Mouse (Mus musculus): ENCODE measurements around the gene Qpctl. TPM values are rescaled to one million over a fixed set of nuclear protein-coding genes. Genes with fewer than 3 reads are reported as not detected.

Gene Qpctl
- polyA plus RNA-seq (2014; fragmentation: Nextera tagmentation; extraction: Ambion mirVana), result 6.4 and 7.6 TPM in 2 replicates

DNA sequence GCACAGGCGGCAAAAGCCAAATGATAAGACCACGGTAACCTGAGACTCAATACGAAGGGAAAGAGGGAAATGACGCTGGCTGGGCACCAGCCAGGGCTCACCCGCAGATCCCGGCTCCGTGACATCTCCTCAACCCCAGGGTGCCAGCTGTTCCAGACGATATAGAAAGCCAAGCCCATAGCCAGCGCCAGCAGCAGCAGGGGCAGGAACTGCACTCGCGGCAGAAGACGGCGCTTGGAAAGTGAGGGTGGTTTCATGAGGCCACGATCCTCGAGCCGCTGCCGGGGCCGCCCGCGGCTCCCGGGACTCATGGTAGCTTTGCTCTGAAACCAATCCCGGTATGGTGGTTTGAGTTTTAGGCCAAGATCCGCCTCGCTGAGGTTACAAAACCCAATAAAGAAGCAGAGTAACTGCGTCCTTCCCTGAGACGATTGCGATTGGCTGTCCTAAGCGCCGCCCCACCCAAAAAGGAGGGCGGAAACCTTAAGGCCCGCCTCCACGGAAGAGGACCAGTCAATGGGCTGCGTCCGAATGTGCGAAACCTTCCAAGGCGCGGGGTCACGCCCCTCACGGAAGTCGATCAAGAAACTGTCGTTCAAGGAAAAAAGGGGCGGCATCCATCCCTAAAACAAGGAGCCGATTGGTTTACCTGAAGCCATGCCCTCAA, at the start of gene Qpctl:
Gene Qpctl, minus strand, starts transcription at position 417 of the 667 bp plus-strand sequence.
- H3K27me3 ChIP-seq (ENCODE audit: control insufficient read depth, insufficient read depth, low read length), result no peaks in the 10 kb centered on the region
- H3K4me3 ChIP-seq (ENCODE audit: low read depth, low read length), result peak within 1 kb of the TSS; percentile 70
- no peaks in the 10 kb centered on the region for H3K9me3 ChIP-seq (replicated peaks; ENCODE audit: control insufficient read depth, low read length)
- H3K4me2 ChIP-seq, result peak within 1 kb of the TSS; percentile 79
- peak; percentile 96 for ATAC-seq (replicated peaks; ENCODE audit: insufficient number of reproducible peaks, low FRiP score, low TSS enrichment)
- WGBS (ENCODE audit: insufficient replicate concordance), result under 1% methylated on average over 43 of the region's 43 CpGs
- H3K4me1 ChIP-seq (ENCODE audit: control insufficient read depth, insufficient read depth, low read length), result peaks cover 14% of the 10 kb centered on the region
- H3K36me3 ChIP-seq (ENCODE audit: control insufficient read depth, insufficient read depth, low read length), result peaks cover 20% of the 10 kb centered on the region
- H3K27ac ChIP-seq (ENCODE audit: low read depth, low read length), result peak within 1 kb of the TSS; percentile 81
- H3K9ac ChIP-seq (ENCODE audit: low read depth, low read length), result peak within 1 kb of the TSS; percentile 81

DNA sequence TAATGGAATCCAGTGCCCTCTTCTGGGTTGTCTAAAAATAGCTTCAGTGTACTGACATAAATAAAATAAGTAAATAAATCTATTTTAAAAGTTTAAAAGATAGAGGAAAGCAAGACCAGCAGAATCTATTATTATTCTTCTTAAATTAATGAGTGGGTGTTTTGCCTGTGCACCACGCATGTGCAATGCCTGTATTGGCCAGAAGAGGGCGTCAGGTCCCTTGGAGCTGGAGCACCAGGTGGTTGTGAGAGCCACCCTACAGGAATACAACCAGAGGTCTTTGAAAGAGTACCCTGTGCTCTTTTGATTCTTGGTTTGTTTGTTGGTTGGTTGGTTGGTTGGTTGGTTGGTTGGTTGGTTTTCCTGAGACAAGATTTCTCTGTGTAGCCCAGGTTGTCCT, 48.9 kb upstream of the Qpctl start:
- no peak for ATAC-seq (replicated peaks; ENCODE audit: insufficient number of reproducible peaks, low FRiP score, low TSS enrichment)
- Histone ChIP-seq H3K36me3 (ENCODE audit: control insufficient read depth, insufficient read depth, low read length) (peaks cover 18% of the 10 kb centered on the region), H3K27ac (ENCODE audit: low read depth, low read length) (no peak overlapping the region), H3K9me3 (replicated peaks; ENCODE audit: control insufficient read depth, low read length) (peaks cover 4% of the 10 kb centered on the region; the same call in 1 of the 2 replicates), H3K9ac (ENCODE audit: low read depth, low read length) (no peak overlapping the region), H3K4me3 (ENCODE audit: low read depth, low read length) (no peak overlapping the region), H3K4me1 (ENCODE audit: control insufficient read depth, insufficient read depth, low read length) (no peaks in the 10 kb centered on the region), H3K27me3 (ENCODE audit: control insufficient read depth, insufficient read depth, low read length) (no peaks in the 10 kb centered on the region), H3K4me2 (no peak overlapping the region)
- WGBS (ENCODE audit: insufficient replicate concordance), result 23% methylated on average over 2 of the region's 2 CpGs

DNA sequence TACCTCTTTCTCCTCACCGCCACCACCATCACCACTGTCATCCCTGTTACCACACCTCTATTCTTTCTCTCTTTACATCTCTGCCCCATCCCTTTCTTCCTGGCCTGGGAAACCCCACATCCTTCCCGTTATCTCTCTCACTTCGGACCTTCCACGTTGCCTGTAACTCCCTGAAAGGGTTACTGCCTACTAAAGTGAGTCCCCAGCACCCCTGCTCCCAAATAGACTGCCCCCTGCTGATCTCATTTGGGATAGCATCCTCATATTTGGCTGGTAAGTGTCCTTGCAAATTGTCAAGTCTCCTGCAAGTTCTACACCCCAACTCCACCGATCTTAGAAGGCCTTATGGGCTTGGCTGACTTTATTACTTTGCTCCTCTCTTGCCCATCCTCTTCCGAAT, 47.6 kb upstream of the Qpctl start:
- Histone ChIP-seq H3K36me3 (ENCODE audit: control insufficient read depth, insufficient read depth, low read length) (peaks cover 22% of the 10 kb centered on the region), H3K4me3 (ENCODE audit: low read depth, low read length) (no peak overlapping the region), H3K4me2 (no peak overlapping the region), H3K27ac (ENCODE audit: low read depth, low read length) (no peak overlapping the region), H3K27me3 (ENCODE audit: control insufficient read depth, insufficient read depth, low read length) (no peaks in the 10 kb centered on the region), H3K9ac (ENCODE audit: low read depth, low read length) (no peak overlapping the region), H3K9me3 (replicated peaks; ENCODE audit: control insufficient read depth, low read length) (peaks cover 4% of the 10 kb centered on the region; the same call in 1 of the 2 replicates), H3K4me1 (ENCODE audit: control insufficient read depth, insufficient read depth, low read length) (no peaks in the 10 kb centered on the region)
- 55% methylated on average over 6 of the region's 6 CpGs for WGBS (ENCODE audit: insufficient replicate concordance)
- no peak for ATAC-seq (replicated peaks; ENCODE audit: insufficient number of reproducible peaks, low FRiP score, low TSS enrichment)

DNA sequence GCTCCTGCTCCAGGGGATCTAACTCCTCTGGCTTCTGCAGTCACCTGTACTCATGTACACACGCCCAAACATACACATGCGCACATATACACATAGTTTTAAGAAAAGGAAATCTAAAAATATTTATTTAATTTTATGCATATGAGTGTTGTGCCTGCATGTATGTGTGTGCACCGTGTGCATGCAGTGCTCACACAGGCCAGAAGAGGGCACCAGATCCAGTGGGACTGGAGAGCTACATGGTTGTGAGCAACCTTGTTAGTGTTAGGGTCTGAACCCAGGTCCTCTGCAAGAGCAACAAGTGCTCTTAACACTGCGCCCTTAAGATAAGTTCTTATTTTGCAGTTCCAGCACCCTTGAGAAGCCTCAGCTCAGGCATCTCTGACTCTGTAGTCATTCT, 45.6 kb upstream of the Qpctl start:
- H3K27me3 ChIP-seq (ENCODE audit: control insufficient read depth, insufficient read depth, low read length), result no peaks in the 10 kb centered on the region
- ATAC-seq (replicated peaks; ENCODE audit: insufficient number of reproducible peaks, low FRiP score, low TSS enrichment), result no peak
- H3K9ac ChIP-seq (ENCODE audit: low read depth, low read length), result no peak overlapping the region
- peaks cover 4% of the 10 kb centered on the region; the same call in 1 of the 2 replicates for H3K9me3 ChIP-seq (replicated peaks; ENCODE audit: control insufficient read depth, low read length)
- no peaks in the 10 kb centered on the region; the same call in 1 of the 2 replicates for H3K4me1 ChIP-seq (ENCODE audit: control insufficient read depth, insufficient read depth, low read length)
- no peak overlapping the region for H3K27ac ChIP-seq (ENCODE audit: low read depth, low read length)
- H3K4me2 ChIP-seq, result no peak overlapping the region
- no peak overlapping the region for H3K4me3 ChIP-seq (ENCODE audit: low read depth, low read length)
- WGBS (ENCODE audit: insufficient replicate concordance), result 95% methylated on average over 4 of the region's 4 CpGs
- peaks cover 27% of the 10 kb centered on the region for H3K36me3 ChIP-seq (ENCODE audit: control insufficient read depth, insufficient read depth, low read length)

DNA sequence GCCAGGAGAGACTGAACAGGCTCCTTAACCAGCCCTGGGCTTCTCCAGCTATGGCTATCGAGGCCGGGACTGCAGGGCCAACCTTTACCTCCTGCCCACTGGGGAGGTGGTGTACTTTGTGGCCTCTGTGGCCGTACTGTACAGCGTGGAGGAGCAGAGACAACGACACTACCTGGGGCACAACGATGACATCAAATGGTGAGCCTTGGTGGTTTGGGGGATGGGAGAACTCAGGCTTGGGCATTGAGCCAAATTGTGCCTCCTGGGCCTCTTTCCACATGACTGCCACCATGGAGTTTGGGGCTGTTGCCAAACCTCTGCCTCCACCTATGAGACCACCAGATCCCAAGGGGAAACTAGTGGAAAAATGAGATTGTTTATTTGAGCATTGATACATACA, 35.7 kb upstream of the Qpctl start:
- Histone ChIP-seq H3K36me3 (ENCODE audit: control insufficient read depth, insufficient read depth, low read length) (peaks cover 3% of the 10 kb centered on the region), H3K4me1 (ENCODE audit: control insufficient read depth, insufficient read depth, low read length) (peaks cover 18% of the 10 kb centered on the region), H3K9ac (ENCODE audit: low read depth, low read length) (no peak overlapping the region), H3K9me3 (replicated peaks; ENCODE audit: control insufficient read depth, low read length) (no peaks in the 10 kb centered on the region), H3K4me2 (no peak overlapping the region), H3K27me3 (ENCODE audit: control insufficient read depth, insufficient read depth, low read length) (no peaks in the 10 kb centered on the region), H3K4me3 (ENCODE audit: low read depth, low read length) (no peak overlapping the region), H3K27ac (ENCODE audit: low read depth, low read length) (0 out of 2 replicates have a peak overlapping the region, but pooled peaks have one; percentile 29)
- WGBS (ENCODE audit: insufficient replicate concordance), result 81% methylated on average over 6 of the region's 6 CpGs
- ATAC-seq (replicated peaks; ENCODE audit: insufficient number of reproducible peaks, low FRiP score, low TSS enrichment), result no peak; the same call in 1 of the 2 replicates

DNA sequence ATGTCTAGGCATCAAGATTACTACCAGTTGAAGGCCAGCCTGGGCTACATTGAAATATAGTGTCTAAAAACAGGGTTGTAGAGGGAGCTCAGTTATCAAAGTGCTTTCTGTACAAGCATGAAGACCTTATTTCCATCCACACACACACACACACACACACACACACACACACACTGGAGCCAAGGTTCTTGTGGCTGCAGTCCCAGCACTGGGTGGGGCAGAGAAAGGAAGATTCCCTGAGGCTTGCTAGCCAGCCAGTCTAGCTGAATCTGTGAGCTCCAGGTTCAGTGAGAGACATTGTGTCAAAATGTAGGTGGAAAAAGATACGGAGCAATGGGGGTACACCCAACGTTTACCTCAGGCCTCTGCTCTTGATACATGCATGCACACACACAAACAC, 35.2 kb upstream of the Qpctl start:
- 86% methylated on average over 2 of the region's 2 CpGs for WGBS (ENCODE audit: insufficient replicate concordance)
- Histone ChIP-seq H3K9me3 (replicated peaks; ENCODE audit: control insufficient read depth, low read length) (no peaks in the 10 kb centered on the region), H3K4me3 (ENCODE audit: low read depth, low read length) (no peak overlapping the region), H3K4me2 (no peak overlapping the region), H3K27me3 (ENCODE audit: control insufficient read depth, insufficient read depth, low read length) (peaks cover 3% of the 10 kb centered on the region; the same call in 1 of the 2 replicates), H3K27ac (ENCODE audit: low read depth, low read length) (no peak overlapping the region), H3K36me3 (ENCODE audit: control insufficient read depth, insufficient read depth, low read length) (peaks cover 3% of the 10 kb centered on the region; the same call in 1 of the 2 replicates), H3K9ac (ENCODE audit: low read depth, low read length) (no peak overlapping the region), H3K4me1 (ENCODE audit: control insufficient read depth, insufficient read depth, low read length) (peaks cover 21% of the 10 kb centered on the region)
- ATAC-seq (replicated peaks; ENCODE audit: insufficient number of reproducible peaks, low FRiP score, low TSS enrichment), result no peak

DNA sequence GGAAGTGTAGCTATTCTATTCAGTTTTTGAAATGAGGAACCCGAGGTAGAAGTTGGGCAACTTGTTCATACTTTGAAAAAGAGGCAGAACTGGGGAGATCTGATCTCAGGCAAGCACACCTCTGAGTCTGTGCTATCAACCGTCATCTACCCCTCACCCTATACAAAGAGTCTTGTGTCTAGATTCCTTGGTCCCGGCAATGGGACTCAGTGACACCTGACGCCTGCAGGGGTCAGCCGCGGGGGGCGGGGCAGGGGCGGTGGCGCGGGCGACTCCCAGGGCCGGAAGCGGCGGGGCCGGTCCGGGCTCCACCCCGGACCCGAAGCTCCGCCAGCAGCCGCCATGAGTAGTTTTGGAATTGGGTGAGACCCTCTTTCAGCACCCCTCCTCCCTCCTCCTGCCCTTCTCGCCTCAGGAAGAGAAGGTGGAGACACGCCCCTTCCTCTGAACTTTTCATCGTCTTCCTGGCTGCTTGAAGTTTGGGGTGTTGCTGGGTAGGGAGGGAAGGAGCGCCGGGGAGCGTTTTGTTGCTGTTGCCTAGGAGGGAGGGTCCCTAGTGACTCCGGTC, 31.9 kb upstream of the Qpctl start:
- Histone ChIP-seq H3K9ac (ENCODE audit: low read depth, low read length) (peak overlapping the region; percentile 83), H3K4me1 (ENCODE audit: control insufficient read depth, insufficient read depth, low read length) (peaks cover 26% of the 10 kb centered on the region), H3K27ac (ENCODE audit: low read depth, low read length) (no peak overlapping the region), H3K27me3 (ENCODE audit: control insufficient read depth, insufficient read depth, low read length) (peaks cover 34% of the 10 kb centered on the region), H3K4me2 (peak overlapping the region; percentile 92), H3K4me3 (ENCODE audit: low read depth, low read length) (peak overlapping the region; percentile 72), H3K9me3 (replicated peaks; ENCODE audit: control insufficient read depth, low read length) (no peaks in the 10 kb centered on the region), H3K36me3 (ENCODE audit: control insufficient read depth, insufficient read depth, low read length) (no peaks in the 10 kb centered on the region; the same call in 1 of the 2 replicates)
- 2% methylated on average over 27 of the region's 27 CpGs for WGBS (ENCODE audit: insufficient replicate concordance)
- peak; percentile 50; the same call in 1 of the 2 replicates for ATAC-seq (replicated peaks; ENCODE audit: insufficient number of reproducible peaks, low FRiP score, low TSS enrichment)

DNA sequence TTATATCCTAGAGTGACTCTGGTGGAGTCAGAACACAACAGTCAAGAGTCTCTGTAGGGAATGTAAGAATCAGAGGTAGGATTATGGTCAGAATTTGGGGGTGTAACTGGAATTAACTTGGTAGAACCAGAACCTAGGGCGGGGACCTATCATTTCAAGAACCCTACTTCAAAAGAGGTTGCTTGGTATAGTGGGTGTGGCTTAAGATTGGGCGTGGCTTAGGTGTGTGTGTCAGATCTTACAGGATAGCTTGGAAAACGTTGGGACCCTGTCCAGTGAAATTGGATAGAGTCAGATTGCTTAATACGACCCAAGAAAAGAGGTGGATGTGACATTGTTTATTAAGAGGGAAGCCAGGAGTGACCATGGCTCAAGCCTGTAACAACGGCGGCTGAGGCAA, 30.8 kb upstream of the Qpctl start:
- Histone ChIP-seq H3K27ac (ENCODE audit: low read depth, low read length) (no peak overlapping the region), H3K9ac (ENCODE audit: low read depth, low read length) (no peak overlapping the region), H3K4me3 (ENCODE audit: low read depth, low read length) (peak overlapping the region; percentile 25; the same call in 1 of the 2 replicates), H3K4me2 (peak overlapping the region; percentile 56), H3K27me3 (ENCODE audit: control insufficient read depth, insufficient read depth, low read length) (peaks cover 41% of the 10 kb centered on the region), H3K9me3 (replicated peaks; ENCODE audit: control insufficient read depth, low read length) (no peaks in the 10 kb centered on the region), H3K36me3 (ENCODE audit: control insufficient read depth, insufficient read depth, low read length) (no peaks in the 10 kb centered on the region; the same call in 1 of the 2 replicates), H3K4me1 (ENCODE audit: control insufficient read depth, insufficient read depth, low read length) (peaks cover 23% of the 10 kb centered on the region)
- no peak for ATAC-seq (replicated peaks; ENCODE audit: insufficient number of reproducible peaks, low FRiP score, low TSS enrichment)
- WGBS (ENCODE audit: insufficient replicate concordance), result 38% methylated on average over 6 of the region's 6 CpGs

Measured in heart, embryonic 11.5 days (tissue).